Mouse (Mus musculus) midbrain, embryonic 12.5 days (tissue): ENCODE measurements around the gene Upp2. TPM values are rescaled to one million over a fixed set of nuclear protein-coding genes. Genes with fewer than 3 reads are reported as not detected.

Experiments used
- ATAC-seq: fragments of 200-750 bp; cut with Nextera tagmentation; 2 replicates; pipeline ENCODE4 v1.8.0; 2017; ENCODE audit warnings: low read depth, moderate TSS enrichment, moderate library complexity; ENCODE audit not compliant: low FRiP score
- H3K27ac ChIP-seq: fragments of 300-500 bp; sonication (generic); replicated peaks from 2 replicates; pipeline ENCODE4 v1.5.1; 2016; ENCODE audit warnings: mild to moderate bottlenecking
- H3K27me3 ChIP-seq: fragments of 300-500 bp; sonication (generic); 2 replicates; pipeline ENCODE4 v1.6.1; 2016; ENCODE audit warnings: mild to moderate bottlenecking
- H3K36me3 ChIP-seq: fragments of 300-500 bp; sonication (generic); 2 replicates; pipeline ENCODE4 v1.6.1; 2016
- H3K4me1 ChIP-seq: fragments of 300-500 bp; sonication (generic); 2 replicates; pipeline ENCODE4 v1.6.1; 2016
- H3K4me2 ChIP-seq: fragments of 300-500 bp; sonication (generic); replicated peaks from 2 replicates; pipeline ENCODE4 v1.6.1; 2016; ENCODE audit warnings: mild to moderate bottlenecking, moderate library complexity
- H3K4me3 ChIP-seq: fragments of 300-500 bp; sonication (generic); 2 replicates; pipeline ENCODE4 v1.5.1; 2016; ENCODE audit warnings: mild to moderate bottlenecking
- H3K9ac ChIP-seq: fragments of 300-500 bp; sonication (generic); replicated peaks from 2 replicates; pipeline ENCODE4 v1.6.1; 2016; ENCODE audit warnings: mild to moderate bottlenecking, moderate library complexity
- H3K9me3 ChIP-seq: fragments of 300-500 bp; sonication (generic); 2 replicates; pipeline ENCODE4 v1.6.1; 2016; ENCODE audit warnings: mild to moderate bottlenecking
- WGBS: fragments of 180-500 bp; shearing (Covaris S2); methylation state at CpG from one replicate; pipeline ENCODE4 v1.1.7; 2016; 5-methylcytosine and 5-hydroxymethylcytosine counted together
- polyA plus RNA-seq: library from polyadenylated mRNA; unstranded; fragments of >200 nt; fragmentation: Nextera tagmentation; extraction: Ambion mirVana; gene quantifications from 2 replicates; pipeline ENCODE4 v1.2.1, GENCODE M21; 2016

Gene Upp2
- polyA plus RNA-seq, 1 experiment from 2014 or later, result 8.1 TPM

- WGBS, result 80% methylated on average over 3 of the region's 3 CpGs
Measured at GRCm38 (mm10) chr2:58841021-58841420, 273.9 kb downstream of the Upp2 start.

GRCm38 (mm10) chr2:58842443-58842842, 275.3 kb downstream of the Upp2 start:
- H3K27ac ChIP-seq, result no peak overlapping the region
- no peak overlapping the region for H3K4me2 ChIP-seq
- no peaks in the 10 kb centered on the region for H3K36me3 ChIP-seq
- no peaks in the 10 kb centered on the region for H3K9me3 ChIP-seq
- no peaks in the 10 kb centered on the region for H3K4me1 ChIP-seq
- H3K27me3 ChIP-seq, result no peaks in the 10 kb centered on the region
- no peak overlapping the region for H3K4me3 ChIP-seq
- no peak overlapping the region for H3K9ac ChIP-seq
- ATAC-seq, result no peak
- WGBS, result 85% methylated on average over 4 of the region's 4 CpGs

More at GRCm38 (mm10) chr2:58841021-58841420, 273.9 kb downstream of the Upp2 start:
- Histone ChIP-seq H3K4me1 (no peaks in the 10 kb centered on the region), H3K27ac (no peak overlapping the region), H3K4me3 (no peak overlapping the region), H3K36me3 (no peaks in the 10 kb centered on the region), H3K9me3 (no peaks in the 10 kb centered on the region), H3K4me2 (no peak overlapping the region), H3K9ac (no peak overlapping the region), H3K27me3 (no peaks in the 10 kb centered on the region)
- no peak for ATAC-seq

Other genes with a start within 250 kb of the Upp2 start
- 0.08 and 0.20 TPM in 2 replicates for gene Acvr1c, start 209.4 kb upstream of the Upp2 start, polyA plus RNA-seq
- not detected in 2 replicates for gene Gm17409, start 97.2 kb upstream of the Upp2 start, polyA plus RNA-seq
- 3.8 and 4.7 TPM in 2 replicates for gene Acvr1, start 141 bp upstream of the Upp2 start, polyA plus RNA-seq